Mouse (Mus musculus) megakaryocyte-erythroid progenitor cell, adult 5-6 weeks (primary cell): ENCODE data around the gene Gm4871. TPM values are rescaled to one million over a fixed set of nuclear protein-coding genes. Genes with fewer than 3 reads are reported as not detected.
"Not testable (repeated sequence)": the region's sequence is repeated elsewhere in the genome, so short reads cannot be mapped to it uniquely, and the experiment has no call there.

ENCODE experiments used
- ATAC-seq: replicated peaks from 2 replicates; pipeline ENCODE4 v1.8.0; 2016; ENCODE audit warnings: mild to moderate bottlenecking, inconsistent platforms; ENCODE audit not compliant: severe bottlenecking, poor library complexity, low FRiP score, low TSS enrichment
- total RNA-seq, 2 experiments: library from RNA; stranded (forward) in 1 of 2; stranded (reverse) in 1 of 2; fragments of 200-1000, 215-1000 nt in 1 of 2; fragments of >200 nt in 1 of 2; fragmentation: Nextera tagmentation in 1 of 2; gene quantifications; 2 replicates each; pipeline ENCODE4 v1.2.3; 2014 to 2017

The Gm4871 gene
- total RNA-seq (2014; fragmentation: Nextera tagmentation), result not detected in 2 replicates
- not detected in 2 replicates for total RNA-seq (2017)

GRCm38 (mm10) chr5:145032391-145032790 lies at the start of gene Gm4871:
Gene Gm4871, minus strand, starts transcription at chr5:145032754.
- not testable (repeated sequence) for ATAC-seq

GRCm38 (mm10) chr5:145081866-145082613 lies 49.5 kb upstream of the Gm4871 start:
- ATAC-seq, result no peak

- ATAC-seq, result no peak
Measured at GRCm38 (mm10) chr5:145075081-145075480, 42.5 kb upstream of the Gm4871 start.

- ATAC-seq, result peak; percentile 49; the same call in 1 of the 2 replicates
Measured at GRCm38 (mm10) chr5:145071342-145071741, 38.8 kb upstream of the Gm4871 start.

GRCm38 (mm10) chr5:145069707-145070106 lies 37.2 kb upstream of the Gm4871 start:
- ATAC-seq, result peak; percentile 88

- ATAC-seq, result no peak
Measured at GRCm38 (mm10) chr5:145068863-145069262, 36.3 kb upstream of the Gm4871 start.

GRCm38 (mm10) chr5:145064765-145065340 lies 32.3 kb upstream of the Gm4871 start:
- ATAC-seq, result no peak

- ATAC-seq, result 0 out of 2 replicates have a peak, but pooled peaks have one; percentile 52
Measured at GRCm38 (mm10) chr5:145059524-145059923, 27.0 kb upstream of the Gm4871 start.

- ATAC-seq, result no peak
Measured at GRCm38 (mm10) chr5:145058722-145059121, 26.2 kb upstream of the Gm4871 start.

- no peak for ATAC-seq
Measured at GRCm38 (mm10) chr5:145057907-145058306, 25.4 kb upstream of the Gm4871 start.

GRCm38 (mm10) chr5:145054187-145054586 lies 21.6 kb upstream of the Gm4871 start:
- ATAC-seq, result peak; percentile 95

GRCm38 (mm10) chr5:145042690-145043089 lies 10.1 kb upstream of the Gm4871 start, which contains the start of gene 1700018F24Rik:
Gene 1700018F24Rik, plus strand, starts transcription at chr5:145042990.
- ATAC-seq, result not testable (repeated sequence)

GRCm38 (mm10) chr5:145041628-145042027 lies 9.1 kb upstream of the Gm4871 start:
- ATAC-seq, result 0 out of 2 replicates have a peak, but pooled peaks have one; percentile 61

GRCm38 (mm10) chr5:145030476-145030875 lies 2.1 kb downstream of the Gm4871 start:
- not testable (repeated sequence) for ATAC-seq

- ATAC-seq, result peak; percentile 88
Measured at GRCm38 (mm10) chr5:145020712-145021111, 11.8 kb downstream of the Gm4871 start.

- ATAC-seq, result not testable (repeated sequence)
Measured at GRCm38 (mm10) chr5:145020254-145020653, 12.3 kb downstream of the Gm4871 start.

- ATAC-seq, result not testable (repeated sequence)
Measured at GRCm38 (mm10) chr5:145016761-145017160, 15.8 kb downstream of the Gm4871 start.

GRCm38 (mm10) chr5:145014278-145014677 lies 18.3 kb downstream of the Gm4871 start:
- ATAC-seq, result no peak

- no peak for ATAC-seq
Measured at GRCm38 (mm10) chr5:145008878-145009659, 23.5 kb downstream of the Gm4871 start.

- ATAC-seq, result no peak
Measured at GRCm38 (mm10) chr5:145005596-145005995, 27.0 kb downstream of the Gm4871 start.
